Mouse (Mus musculus): Measurements from ENCODE around the gene Lrrc25. TPM values are rescaled to one million over a fixed set of nuclear protein-coding genes. Genes with fewer than 3 reads are reported as not detected.

Lrrc25 gene
- polyA plus RNA-seq, 1 experiment: 0.33 TPM

DNA sequence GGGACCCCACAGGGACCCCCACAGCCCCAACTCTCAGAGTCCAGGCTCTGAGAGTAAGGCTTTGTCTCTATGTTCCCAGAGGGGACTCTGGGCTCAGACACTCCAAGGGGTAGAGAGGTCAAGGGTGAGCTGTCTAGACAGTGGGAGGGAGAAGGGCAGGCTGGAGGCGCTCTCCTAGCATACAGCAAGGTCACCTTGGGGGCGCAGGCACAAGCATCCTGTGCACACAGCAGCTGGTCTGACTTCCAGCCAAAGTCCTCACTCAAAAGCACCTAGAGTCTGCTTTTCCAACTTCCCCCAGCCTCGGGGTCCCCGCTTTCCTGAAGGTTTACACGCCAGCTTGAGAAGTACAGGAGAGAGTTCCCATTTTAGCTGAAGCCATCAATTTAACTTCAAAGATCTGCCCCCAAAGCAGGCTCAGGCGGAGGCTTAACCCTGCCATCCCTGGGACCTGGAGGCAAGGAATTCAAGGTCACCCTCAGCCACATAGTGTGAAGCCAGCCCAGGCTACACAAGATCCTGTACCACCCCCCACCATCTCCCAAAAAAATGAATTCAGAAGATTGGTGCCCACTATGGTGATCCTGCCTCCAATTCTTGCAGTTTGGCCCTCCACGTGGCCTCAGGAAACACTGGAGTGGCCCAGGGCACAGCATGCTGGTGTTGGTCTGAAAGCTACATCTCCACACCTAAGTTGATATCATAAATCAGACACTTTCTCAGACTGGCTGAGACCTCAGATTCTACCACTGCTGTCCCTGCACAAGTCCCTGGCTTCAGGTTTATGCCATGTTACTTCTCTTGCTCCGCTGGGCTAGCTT lies 31.6 kb downstream of the Lrrc25 start:
- Histone ChIP-seq H3K27me3 (ENCODE audit: control insufficient read depth, insufficient read depth, low read length) (no peaks in the 10 kb centered on the region), H3K4me3 (replicated peaks; ENCODE audit: insufficient read depth, low read depth, low read length) (no peak overlapping the region), H3K27ac (ENCODE audit: insufficient read depth, low read length) (no peak overlapping the region), H3K4me1 (ENCODE audit: control insufficient read depth, insufficient read depth, low read length) (peaks cover 7% of the 10 kb centered on the region; the same call in 1 of the 2 replicates)
- TF ChIP-seq POLR2A (IDR thresholded peaks at IDR 0.05; ENCODE audit: borderline replicate concordance, insufficient read depth, low read length): no peak
- TF ChIP-seq CTCF (IDR thresholded peaks at IDR 0.05; ENCODE audit: borderline replicate concordance, insufficient read depth, low read depth, low read length): no peak
- WGBS: 70% methylated on average over 8 of the region's 8 CpGs
- DNase-seq: no peak

GRCm38 (mm10) chr8:70648164-70648442 lies 32.1 kb downstream of the Lrrc25 start:
- Histone ChIP-seq H3K4me3 (replicated peaks; ENCODE audit: insufficient read depth, low read depth, low read length) (no peak overlapping the region), H3K27me3 (ENCODE audit: control insufficient read depth, insufficient read depth, low read length) (no peaks in the 10 kb centered on the region), H3K27ac (ENCODE audit: insufficient read depth, low read length) (no peak overlapping the region), H3K4me1 (ENCODE audit: control insufficient read depth, insufficient read depth, low read length) (peaks cover 7% of the 10 kb centered on the region; the same call in 1 of the 2 replicates)
- DNase-seq: no peak
- TF ChIP-seq POLR2A (IDR thresholded peaks at IDR 0.05; ENCODE audit: borderline replicate concordance, insufficient read depth, low read length) (no peak), CTCF (IDR thresholded peaks at IDR 0.05; ENCODE audit: borderline replicate concordance, insufficient read depth, low read depth, low read length) (no peak)
- WGBS: 35% methylated on average over 1 of the region's 1 CpGs

- Histone ChIP-seq H3K27ac (ENCODE audit: insufficient read depth, low read length) (no peak overlapping the region), H3K4me3 (replicated peaks; ENCODE audit: insufficient read depth, low read depth, low read length) (no peak overlapping the region), H3K27me3 (ENCODE audit: control insufficient read depth, insufficient read depth, low read length) (no peaks in the 10 kb centered on the region), H3K4me1 (ENCODE audit: control insufficient read depth, insufficient read depth, low read length) (peaks cover 7% of the 10 kb centered on the region; the same call in 1 of the 2 replicates)
- TF ChIP-seq CTCF (IDR thresholded peaks at IDR 0.05; ENCODE audit: borderline replicate concordance, insufficient read depth, low read depth, low read length): no peak
- TF ChIP-seq POLR2A (IDR thresholded peaks at IDR 0.05; ENCODE audit: borderline replicate concordance, insufficient read depth, low read length): no peak
- WGBS: 44% methylated on average over 3 of the region's 3 CpGs
- no peak for DNase-seq
These were observed 33.0 kb downstream of the Lrrc25 start for GRCm38 (mm10) chr8:70648921-70649320.

DNA sequence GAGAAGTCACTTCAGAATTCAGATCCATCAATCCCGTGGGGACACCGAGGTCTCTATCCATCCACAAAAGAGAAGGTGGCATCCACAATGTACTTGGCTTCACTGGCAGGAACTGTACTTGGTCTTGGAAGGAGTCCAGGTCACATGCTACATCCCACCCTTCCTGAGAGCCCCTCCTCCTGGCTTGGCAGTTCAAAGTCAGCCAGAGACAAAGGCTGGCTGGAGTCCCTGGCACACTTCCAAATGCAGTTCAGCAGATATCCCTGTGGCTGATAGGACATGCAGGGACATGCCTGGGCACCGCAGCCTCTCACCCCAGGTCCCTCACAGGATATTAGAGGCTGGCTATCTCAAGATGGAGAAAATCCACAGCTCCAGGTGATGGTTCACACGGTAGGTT lies 33.4 kb downstream of the Lrrc25 start:
- Histone ChIP-seq H3K4me3 (replicated peaks; ENCODE audit: insufficient read depth, low read depth, low read length) (no peak overlapping the region), H3K27ac (ENCODE audit: insufficient read depth, low read length) (no peak overlapping the region), H3K27me3 (ENCODE audit: control insufficient read depth, insufficient read depth, low read length) (no peaks in the 10 kb centered on the region), H3K4me1 (ENCODE audit: control insufficient read depth, insufficient read depth, low read length) (peaks cover 7% of the 10 kb centered on the region; the same call in 1 of the 2 replicates)
- DNase-seq: peak; percentile 52 to 66
- no peak for TF ChIP-seq CTCF (IDR thresholded peaks at IDR 0.05; ENCODE audit: borderline replicate concordance, insufficient read depth, low read depth, low read length)
- TF ChIP-seq POLR2A (IDR thresholded peaks at IDR 0.05; ENCODE audit: borderline replicate concordance, insufficient read depth, low read length): no peak
- WGBS: 12% methylated on average over 4 of the region's 4 CpGs

DNA sequence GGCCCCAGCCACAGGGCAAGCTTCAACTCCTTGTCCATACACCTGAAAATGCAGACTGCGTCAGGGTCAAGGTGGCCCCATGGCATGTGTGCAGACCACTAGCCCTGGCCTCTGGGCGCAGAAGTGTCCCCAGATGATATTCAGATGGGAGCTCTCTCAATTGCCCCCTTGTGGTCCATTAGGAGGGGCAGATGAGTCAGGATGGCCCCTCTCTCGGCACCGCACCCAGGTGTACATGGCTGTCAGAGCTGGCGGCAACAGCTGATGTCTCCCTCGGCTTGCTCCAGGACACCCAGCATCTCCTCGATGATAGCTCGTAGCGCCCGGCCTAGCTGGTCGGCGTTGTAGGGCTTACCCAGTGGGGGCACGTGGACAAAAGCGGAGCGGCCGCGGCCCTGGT lies 34.4 kb downstream of the Lrrc25 start:
- no peak for TF ChIP-seq POLR2A (IDR thresholded peaks at IDR 0.05; ENCODE audit: borderline replicate concordance, insufficient read depth, low read length)
- no peak for TF ChIP-seq CTCF (IDR thresholded peaks at IDR 0.05; ENCODE audit: borderline replicate concordance, insufficient read depth, low read depth, low read length)
- H3K27ac ChIP-seq (ENCODE audit: insufficient read depth, low read length): no peak overlapping the region
- no peak for DNase-seq
- H3K4me3 ChIP-seq (replicated peaks; ENCODE audit: insufficient read depth, low read depth, low read length): no peak overlapping the region
- H3K27me3 ChIP-seq (ENCODE audit: control insufficient read depth, insufficient read depth, low read length): no peaks in the 10 kb centered on the region
- WGBS: 94% methylated on average over 17 of the region's 17 CpGs
- H3K4me1 ChIP-seq (ENCODE audit: control insufficient read depth, insufficient read depth, low read length): peaks cover 7% of the 10 kb centered on the region; the same call in 1 of the 2 replicates

DNA sequence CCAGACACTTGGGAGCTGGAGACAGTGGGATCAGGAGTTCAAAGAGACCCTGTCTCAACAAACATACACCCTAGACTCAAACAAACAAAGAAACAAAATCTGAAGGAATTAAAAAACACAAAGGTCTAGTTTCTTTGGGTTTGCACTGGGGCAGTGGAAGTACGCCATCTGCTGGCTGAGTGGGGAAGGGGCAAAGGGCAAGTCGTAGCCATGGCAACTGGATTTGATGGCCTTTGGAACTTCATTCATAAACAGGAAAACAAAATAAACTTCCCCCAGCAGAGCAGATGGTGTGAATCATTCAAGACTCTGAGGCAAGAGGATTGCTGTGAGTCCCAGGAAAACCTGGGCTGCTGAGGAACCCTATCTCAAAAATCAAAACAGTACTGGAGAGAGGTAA lies 37.3 kb downstream of the Lrrc25 start:
- no peak overlapping the region for H3K4me3 ChIP-seq (replicated peaks; ENCODE audit: insufficient read depth, low read depth, low read length)
- DNase-seq: no peak
- TF ChIP-seq POLR2A (IDR thresholded peaks at IDR 0.05; ENCODE audit: borderline replicate concordance, insufficient read depth, low read length) (no peak), CTCF (IDR thresholded peaks at IDR 0.05; ENCODE audit: borderline replicate concordance, insufficient read depth, low read depth, low read length) (peak; percentile 51; the same call in 1 of the 2 replicates)
- H3K27ac ChIP-seq (ENCODE audit: insufficient read depth, low read length): no peak overlapping the region
- H3K4me1 ChIP-seq (ENCODE audit: control insufficient read depth, insufficient read depth, low read length): peaks cover 7% of the 10 kb centered on the region; the same call in 1 of the 2 replicates
- H3K27me3 ChIP-seq (ENCODE audit: control insufficient read depth, insufficient read depth, low read length): no peaks in the 10 kb centered on the region
- WGBS: 53% methylated on average over 2 of the region's 2 CpGs

DNA sequence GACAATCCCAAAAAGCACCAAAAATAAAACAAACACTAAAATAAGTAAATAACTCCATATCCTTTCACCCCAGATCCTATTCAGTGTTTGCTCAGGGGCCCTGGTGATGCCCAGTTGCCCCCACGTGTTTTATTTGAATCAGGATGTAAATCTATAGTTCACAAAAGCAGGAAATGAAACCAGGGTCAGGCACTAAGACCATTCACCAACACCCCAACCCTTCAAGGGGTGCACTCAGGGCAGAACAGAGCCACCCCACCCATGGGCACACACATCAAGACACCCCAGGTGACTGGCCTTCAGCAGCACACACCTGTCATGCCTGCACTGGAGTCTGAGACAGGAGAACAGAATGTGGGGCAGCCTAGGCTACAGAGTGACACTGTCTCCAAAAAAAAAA lies 38.2 kb downstream of the Lrrc25 start:
- H3K27ac ChIP-seq (ENCODE audit: insufficient read depth, low read length): no peak overlapping the region
- H3K4me3 ChIP-seq (replicated peaks; ENCODE audit: insufficient read depth, low read depth, low read length): no peak overlapping the region
- H3K4me1 ChIP-seq (ENCODE audit: control insufficient read depth, insufficient read depth, low read length): peaks cover 6% of the 10 kb centered on the region; the same call in 1 of the 2 replicates
- H3K27me3 ChIP-seq (ENCODE audit: control insufficient read depth, insufficient read depth, low read length): no peaks in the 10 kb centered on the region
- no peak for TF ChIP-seq CTCF (IDR thresholded peaks at IDR 0.05; ENCODE audit: borderline replicate concordance, insufficient read depth, low read depth, low read length)
- WGBS: 90% methylated on average over 1 of the region's 1 CpGs
- DNase-seq: no peak

DNA sequence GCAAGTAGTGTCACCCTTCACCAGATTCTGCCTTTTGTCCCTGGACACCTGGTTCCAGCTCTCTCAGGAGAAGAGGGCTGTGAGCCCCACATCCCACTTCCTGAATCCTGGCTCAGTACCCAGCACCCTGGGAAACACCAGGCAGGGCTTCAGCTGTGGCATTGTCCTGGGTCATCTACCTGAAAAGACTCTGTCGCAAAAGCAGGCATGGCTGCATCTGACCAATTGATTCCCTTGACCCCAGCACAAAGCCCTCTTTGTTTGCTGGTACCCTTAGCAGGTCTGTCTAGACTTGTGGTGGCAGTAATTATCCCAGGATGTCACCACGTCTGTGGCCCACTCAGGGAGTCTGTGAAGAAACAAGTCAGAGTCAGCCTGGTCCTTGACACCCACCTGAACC lies 39.5 kb downstream of the Lrrc25 start:
- no peaks in the 10 kb centered on the region for H3K27me3 ChIP-seq (ENCODE audit: control insufficient read depth, insufficient read depth, low read length)
- DNase-seq: no peak
- 58% methylated on average over 2 of the region's 2 CpGs for WGBS
- no peak overlapping the region for H3K4me3 ChIP-seq (replicated peaks; ENCODE audit: insufficient read depth, low read depth, low read length)
- TF ChIP-seq CTCF (IDR thresholded peaks at IDR 0.05; ENCODE audit: borderline replicate concordance, insufficient read depth, low read depth, low read length) (no peak), POLR2A (IDR thresholded peaks at IDR 0.05; ENCODE audit: borderline replicate concordance, insufficient read depth, low read length) (no peak)
- H3K27ac ChIP-seq (ENCODE audit: insufficient read depth, low read length): no peak overlapping the region
- no peaks in the 10 kb centered on the region for H3K4me1 ChIP-seq (ENCODE audit: control insufficient read depth, insufficient read depth, low read length)
